Mouse (Mus musculus) lung, embryonic 14.5 days (tissue): ENCODE data around the gene Nfam1. TPM values are rescaled to one million over a fixed set of nuclear protein-coding genes. Genes with fewer than 3 reads are reported as not detected.
A peak's percentile ranks its signal among the peaks of the same experiment; 100 is the strongest.

Source experiments
- ATAC-seq: fragments of 200-750 bp; cut with Nextera tagmentation; 2 replicates; pipeline ENCODE4 v1.8.0; 2017; ENCODE audit warnings: mild to moderate bottlenecking, moderate TSS enrichment, moderate library complexity; ENCODE audit not compliant: insufficient read depth
- DNase-seq: peaks from one replicate; pipeline ENCODE4 v3.0.0-alpha.2; 2015
- H3K27ac ChIP-seq: fragments of 300-500 bp; sonication (generic); 2 replicates; pipeline ENCODE4 v1.5.1; 2014; ENCODE audit warnings: low read depth, mild to moderate bottlenecking, moderate library complexity
- H3K27me3 ChIP-seq: fragments of 300-500 bp; sonication (generic); 2 replicates; pipeline ENCODE4 v1.6.1; 2014; ENCODE audit warnings: low read length, control low read depth; ENCODE audit not compliant: insufficient read depth
- H3K36me3 ChIP-seq: fragments of 300-500 bp; sonication (generic); 2 replicates; pipeline ENCODE4 v1.6.1; 2014; ENCODE audit warnings: control low read depth; ENCODE audit not compliant: insufficient read depth
- H3K4me1 ChIP-seq: fragments of 300-500 bp; sonication (generic); 2 replicates; pipeline ENCODE4 v1.6.1; 2014; ENCODE audit warnings: antibody characterized with exemption, control low read depth; ENCODE audit not compliant: insufficient read depth
- H3K4me2 ChIP-seq: fragments of 300-500 bp; sonication (generic); 2 replicates; pipeline ENCODE4 v1.6.1; 2014; ENCODE audit warnings: mild to moderate bottlenecking
- H3K4me3 ChIP-seq: fragments of 300-500 bp; sonication (generic); 2 replicates; pipeline ENCODE4 v1.5.1; 2014; ENCODE audit warnings: low read depth, low read length
- H3K9ac ChIP-seq: fragments of 300-500 bp; sonication (generic); 2 replicates; pipeline ENCODE4 v1.6.1; 2014
- H3K9me3 ChIP-seq: fragments of 300-500 bp; sonication (generic); 2 replicates; pipeline ENCODE4 v1.6.1; 2016; ENCODE audit warnings: low read depth, low read length, control low read depth
- CTCF ChIP-seq: IDR thresholded peaks from 2 replicates; pipeline ENCODE4 v1.5.1; 2016; ENCODE audit warnings: antibody characterized with exemption, low read depth
- WGBS: fragments of 180-500 bp; shearing (Covaris S2); extraction: QIAGEN DNeasy Blood & Tissue Kit; methylation state at CpG from one replicate; pipeline ENCODE4 v1.1.7; 2014; 5-methylcytosine and 5-hydroxymethylcytosine counted together
- polyA plus RNA-seq: library from polyadenylated mRNA; unstranded; fragments of >200 nt; fragmentation: Nextera tagmentation; extraction: Ambion mirVana; gene quantifications from 2 replicates; pipeline ENCODE4 v1.2.1, GENCODE M21; 2014

Nfam1 gene
- polyA plus RNA-seq, 1 experiment from 2014 or later, result 3.6 TPM

DNA sequence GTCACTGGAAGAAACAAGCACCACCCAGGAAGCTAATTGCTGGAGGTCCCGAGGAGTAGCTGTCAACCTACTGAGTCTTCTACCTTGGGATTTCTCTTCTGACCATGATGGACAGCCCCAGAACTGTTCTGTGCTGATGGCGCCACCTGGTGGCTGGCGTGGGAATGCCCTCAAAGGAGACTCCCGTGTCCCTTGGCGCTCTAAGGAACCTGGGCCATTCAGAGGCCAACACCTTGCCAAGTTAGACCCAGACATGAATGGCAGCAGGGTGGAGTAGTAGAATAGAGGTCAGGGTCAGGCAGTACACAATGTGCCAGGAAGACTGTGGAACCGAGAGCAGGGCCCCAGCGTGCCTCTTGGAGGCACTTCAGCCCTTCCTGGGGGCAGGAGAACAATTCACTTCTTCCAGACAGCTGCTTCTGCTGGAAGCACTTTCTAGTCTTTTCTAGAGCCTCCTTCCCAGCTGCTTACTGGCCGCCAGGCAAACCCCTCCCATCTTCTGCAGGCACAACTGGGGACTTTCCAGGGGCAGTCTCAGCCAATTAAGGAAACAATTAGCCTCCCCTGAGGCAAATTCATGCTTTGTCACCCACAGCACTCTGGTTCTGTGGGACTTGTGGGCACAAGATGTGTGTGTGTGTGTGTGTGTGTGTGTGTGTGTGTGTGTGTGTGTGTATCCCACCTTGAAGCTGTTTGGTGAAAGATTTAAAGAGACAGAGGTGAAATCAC is 4.8 kb upstream of the Nfam1 start:
- Histone ChIP-seq H3K27me3 (peaks cover 12% of the 10 kb centered on the region; the same call in 1 of the 2 replicates), H3K4me2 (no peak overlapping the region), H3K27ac (no peak overlapping the region), H3K4me3 (no peak overlapping the region), H3K4me1 (peaks cover 30% of the 10 kb centered on the region), H3K9me3 (no peaks in the 10 kb centered on the region), H3K36me3 (no peaks in the 10 kb centered on the region), H3K9ac (no peak overlapping the region)
- DNase-seq (peak; percentile 95), ATAC-seq (peak; percentile 5; the same call in 1 of the 2 replicates)
- 2% methylated on average over 8 of the region's 8 CpGs for WGBS
- peak; percentile 99 for TF ChIP-seq CTCF

DNA sequence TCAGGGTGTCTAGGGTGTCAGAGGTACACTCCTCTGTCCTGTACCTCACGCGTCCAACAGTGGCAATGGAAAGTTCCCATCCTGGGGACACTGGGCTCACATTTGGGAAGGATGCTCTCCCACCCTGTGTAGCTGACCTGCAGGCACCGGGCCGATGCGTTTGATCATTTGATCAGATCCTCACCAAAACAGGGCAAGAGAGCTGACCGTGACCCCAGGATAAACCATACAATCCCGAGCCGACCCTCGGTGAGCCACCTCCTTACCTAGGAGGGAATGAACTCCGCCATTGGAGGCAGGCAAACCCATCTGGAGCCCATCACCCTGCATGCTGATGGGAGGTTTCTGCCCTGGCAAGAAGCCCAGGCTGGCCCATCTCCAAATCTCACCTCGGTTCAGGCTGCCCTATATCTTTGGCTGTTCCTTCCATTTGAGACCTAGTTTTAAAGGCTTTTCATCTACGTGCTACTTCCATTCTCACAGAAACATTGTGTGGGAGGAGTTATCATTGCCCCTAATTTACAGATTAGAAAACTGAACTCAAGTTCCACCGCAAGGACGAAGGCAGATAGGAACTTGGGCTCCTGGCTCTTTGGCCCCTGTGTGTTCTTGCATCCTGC is 3.9 kb upstream of the Nfam1 start:
- Histone ChIP-seq H3K4me2 (no peak overlapping the region), H3K9ac (no peak overlapping the region), H3K4me1 (peaks cover 27% of the 10 kb centered on the region), H3K27me3 (peaks cover 12% of the 10 kb centered on the region; the same call in 1 of the 2 replicates), H3K4me3 (no peak overlapping the region), H3K9me3 (no peaks in the 10 kb centered on the region), H3K36me3 (no peaks in the 10 kb centered on the region), H3K27ac (no peak overlapping the region)
- TF ChIP-seq CTCF, result no peak
- 58% methylated on average over 14 of the region's 14 CpGs for WGBS
- ATAC-seq (peak; percentile 60), DNase-seq (peak; percentile 90)

DNA sequence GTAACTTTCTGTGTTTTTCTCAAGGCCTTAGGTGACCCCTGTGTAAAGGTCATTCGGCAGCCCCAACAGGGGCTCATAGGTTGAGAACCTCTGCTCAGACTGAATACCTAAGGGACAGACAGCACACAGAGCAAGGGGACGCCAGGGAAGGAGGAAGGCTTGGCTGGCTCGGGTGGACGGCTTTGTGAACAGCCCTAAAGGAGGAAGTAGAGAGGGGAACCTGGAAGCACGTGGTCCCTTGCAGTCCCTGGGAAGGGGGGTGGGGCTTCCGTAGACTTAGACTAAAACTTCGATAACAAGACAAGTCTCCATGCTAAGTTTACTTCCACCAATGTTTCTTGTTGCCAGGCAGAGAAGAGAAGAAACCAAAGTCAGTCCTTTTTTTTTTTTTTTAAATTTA is 3.0 kb upstream of the Nfam1 start:
- no peak for DNase-seq
- Histone ChIP-seq H3K4me1 (peaks cover 27% of the 10 kb centered on the region), H3K27me3 (peaks cover 12% of the 10 kb centered on the region; the same call in 1 of the 2 replicates), H3K27ac (no peak overlapping the region), H3K36me3 (no peaks in the 10 kb centered on the region), H3K9ac (no peak overlapping the region), H3K4me3 (no peak overlapping the region), H3K9me3 (no peaks in the 10 kb centered on the region), H3K4me2 (no peak overlapping the region)
- ATAC-seq, result no peak
- no peak for TF ChIP-seq CTCF
- WGBS, result 50% methylated on average over 7 of the region's 7 CpGs

DNA sequence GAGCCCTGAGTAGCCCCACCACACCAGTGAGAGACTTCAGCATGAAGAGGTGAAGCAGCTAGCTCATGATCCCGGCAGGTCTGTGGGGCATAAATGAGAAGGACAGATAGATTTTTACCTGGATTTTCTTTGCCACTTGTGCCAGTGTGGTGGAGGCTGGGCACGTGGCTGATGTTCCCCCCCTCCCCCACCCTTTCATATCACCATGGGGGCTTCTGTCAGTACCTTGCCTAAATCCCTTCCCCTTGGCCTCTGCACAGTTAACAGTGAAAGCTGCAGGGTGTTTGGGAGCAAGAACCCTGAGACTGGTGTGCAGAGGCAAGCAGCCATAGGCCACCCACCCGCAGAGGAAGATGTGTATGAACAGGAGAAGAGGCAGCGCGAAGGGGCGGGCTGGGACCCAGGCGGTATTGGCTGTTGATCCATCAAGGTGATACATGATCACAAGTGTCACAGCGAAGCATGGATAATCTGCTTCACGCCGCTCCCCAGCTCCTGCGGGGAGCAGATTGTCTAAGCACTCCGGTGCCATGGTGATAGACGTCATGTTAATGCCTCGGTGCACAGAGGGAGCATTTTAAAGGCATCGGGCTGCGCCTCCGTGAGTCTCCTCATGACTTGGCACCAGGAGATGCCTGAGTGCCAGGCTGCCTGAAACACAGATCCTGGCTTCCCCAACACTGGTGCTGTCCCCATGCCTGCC is 1.3 kb upstream of the Nfam1 start:
- H3K4me1 ChIP-seq, result peaks cover 27% of the 10 kb centered on the region
- no peaks in the 10 kb centered on the region for H3K36me3 ChIP-seq
- peaks cover 12% of the 10 kb centered on the region; the same call in 1 of the 2 replicates for H3K27me3 ChIP-seq
- H3K9ac ChIP-seq, result no peak overlapping the region
- H3K27ac ChIP-seq, result no peak overlapping the region
- no peak overlapping the region for H3K4me3 ChIP-seq
- no peaks in the 10 kb centered on the region for H3K9me3 ChIP-seq
- no peak for TF ChIP-seq CTCF
- 10% methylated on average over 17 of the region's 17 CpGs for WGBS
- H3K4me2 ChIP-seq, result peak overlapping the region; percentile 34; the same call in 1 of the 2 replicates
- DNase-seq (peak; percentile 45), ATAC-seq (no peak)

DNA sequence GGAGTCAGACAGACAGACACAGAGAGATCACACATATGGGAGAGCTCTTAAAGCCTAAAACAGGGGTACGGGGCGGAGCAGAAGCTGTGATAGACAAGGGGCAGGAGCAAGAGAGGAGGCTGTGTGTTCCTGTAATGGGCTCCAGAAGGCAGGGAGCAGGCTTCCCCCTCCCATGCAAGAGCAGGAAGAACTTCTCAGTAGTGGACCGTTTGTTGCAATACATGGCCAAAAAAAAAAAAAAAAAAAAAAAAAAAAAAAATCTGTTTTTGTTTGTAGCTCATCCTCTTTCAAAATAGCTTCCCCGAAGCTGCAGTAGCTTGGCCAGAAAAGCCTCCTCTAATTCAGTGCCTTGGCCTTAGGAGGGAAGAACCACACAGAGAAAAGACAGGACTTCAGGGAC is 2.2 kb downstream of the Nfam1 start:
- WGBS, result 54% methylated on average over 4 of the region's 4 CpGs
- peaks cover 12% of the 10 kb centered on the region; the same call in 1 of the 2 replicates for H3K27me3 ChIP-seq
- DNase-seq (peak; percentile 53), ATAC-seq (no peak)
- H3K36me3 ChIP-seq, result no peaks in the 10 kb centered on the region
- H3K4me2 ChIP-seq, result no peak overlapping the region
- H3K4me1 ChIP-seq, result peaks cover 29% of the 10 kb centered on the region
- TF ChIP-seq CTCF, result no peak
- no peaks in the 10 kb centered on the region for H3K9me3 ChIP-seq
- no peak overlapping the region for H3K27ac ChIP-seq
- H3K4me3 ChIP-seq, result no peak overlapping the region
- no peak overlapping the region for H3K9ac ChIP-seq

DNA sequence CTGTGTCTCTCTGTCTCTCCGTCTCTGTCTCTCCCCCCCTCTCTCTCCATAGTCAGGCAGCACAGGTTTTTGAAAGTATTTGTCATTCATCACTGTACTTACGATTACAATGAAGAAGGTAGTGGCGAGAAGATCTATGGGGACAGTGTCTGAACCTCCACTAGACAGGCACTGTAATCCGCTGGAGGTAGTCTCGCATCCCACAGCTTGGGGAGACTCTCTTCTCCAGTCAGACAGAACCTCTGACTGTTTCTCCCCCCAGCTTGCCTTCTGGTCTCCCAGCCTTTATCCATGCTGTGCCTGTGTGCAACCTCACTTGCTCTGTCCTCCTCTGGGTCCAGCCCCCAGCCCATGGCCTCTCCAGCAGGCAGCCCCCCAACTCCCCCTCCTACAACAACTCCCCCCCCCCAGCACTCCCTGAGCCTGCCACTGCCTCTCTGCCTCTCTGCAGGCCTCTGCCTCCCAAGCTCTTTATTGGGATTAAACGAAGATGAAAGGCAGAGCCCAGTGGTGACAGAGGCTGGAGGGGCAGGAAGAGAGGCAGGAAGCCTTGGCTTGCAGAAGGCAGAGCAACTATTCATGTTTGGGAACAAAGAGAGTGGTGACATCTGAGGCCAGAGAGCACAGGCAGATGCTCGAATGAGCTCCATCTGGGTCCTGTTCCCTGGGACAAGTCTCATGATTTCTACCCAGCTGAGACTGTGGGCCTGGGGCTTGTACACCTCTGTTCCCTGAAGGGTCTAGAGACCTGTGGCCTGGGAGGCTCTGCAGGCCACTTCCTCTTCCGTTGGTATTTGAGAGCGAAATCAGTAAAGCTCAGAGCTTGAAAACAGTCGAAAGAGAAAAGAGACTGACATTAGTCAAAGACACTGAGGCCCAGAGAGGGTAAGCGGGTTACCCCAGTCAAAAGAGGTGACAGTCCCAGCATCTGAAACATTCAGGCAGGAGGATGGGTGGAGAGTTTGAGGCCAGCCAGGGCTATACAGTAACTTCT is 3.1 kb downstream of the Nfam1 start:
- DNase-seq (peak; percentile 54), ATAC-seq (no peak; the same call in 1 of the 2 replicates)
- Histone ChIP-seq H3K36me3 (no peaks in the 10 kb centered on the region), H3K27ac (peak overlapping the region; percentile 3; the same call in 1 of the 2 replicates), H3K4me3 (no peak overlapping the region), H3K4me1 (peaks cover 35% of the 10 kb centered on the region), H3K9me3 (no peaks in the 10 kb centered on the region), H3K4me2 (no peak overlapping the region), H3K9ac (0 out of 2 replicates have a peak overlapping the region, but pooled peaks have one; percentile 9), H3K27me3 (peaks cover 7% of the 10 kb centered on the region; the same call in 1 of the 2 replicates)
- TF ChIP-seq CTCF, result no peak
- 46% methylated on average over 11 of the region's 11 CpGs for WGBS
